Comparison of ENCODE assay signal across 9 mouse cellular contexts in the genomic region with DNA sequence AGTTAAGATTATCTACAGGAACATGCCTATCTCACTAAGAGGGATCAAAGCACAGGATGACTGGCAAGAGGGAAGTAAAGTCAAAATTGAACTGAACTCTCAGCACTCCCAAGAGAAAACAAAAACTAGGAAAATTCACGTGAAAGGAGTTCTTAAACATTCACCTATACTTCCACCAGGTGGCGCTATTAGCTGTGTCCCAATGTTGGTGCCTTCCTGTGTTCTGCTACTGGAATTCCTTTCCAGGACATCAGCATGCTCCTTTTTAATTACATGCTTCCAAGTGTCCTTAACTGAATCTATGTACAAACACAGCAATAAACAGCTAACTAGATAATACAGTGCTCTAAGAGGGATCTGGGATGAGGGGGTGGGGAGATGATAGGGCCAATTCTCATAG. TPM values are rescaled to one million over a fixed set of nuclear protein-coding genes. Genes with fewer than 3 reads are reported as not detected.
DNase-seq lines count a peak whose midpoint lies in the region; ATAC-seq and TF ChIP-seq lines count a peak whose summit lies in the region.
"Had no signal": no experiment of that assay in that cellular context is flagged by ENCODE, and none has a peak within 500 bp of the region (broad histone marks: within the 10 kb centered on the region; RNA-seq: fewer than 3 reads in every experiment).

No protein-coding gene starts in this region.

- intact Hi-C loops in gastrocnemius, adult 2 months (cut with DNase I) = loop anchor here (1.0 to 5.0 kb wide), 2 partner anchors 122 to 397 kb away; no protein-coding TSS in a partner anchor

- no peaks in the 10 kb centered on the region for H3K9me3 ChIP-seq in kidney, embryonic 16.5 days (ENCODE audit: low read length)
- 0 out of 2 replicates have a peak, but pooled peaks cover 1% of the 10 kb centered on the region for H3K9me3 ChIP-seq in ES-E14 (ENCODE audit: control insufficient read depth, insufficient read depth, low read depth, low read length)
- H3K9me3 ChIP-seq in lung, embryonic 16.5 days (ENCODE audit: control insufficient read depth, low read length) = no peaks in the 10 kb centered on the region
- H3K9me3 ChIP-seq: limb, embryonic 15.5 days had no signal

- WGBS in kidney, embryonic 16.5 days = 3% methylated on average over 2 of the region's 2 CpGs
- WGBS in lung, embryonic 16.5 days = 7% methylated on average over 2 of the region's 2 CpGs

- no peak overlapping the region for H3K4me3 ChIP-seq in kidney, embryonic 16.5 days (ENCODE audit: low read length)
- no peak overlapping the region for H3K4me3 ChIP-seq in ES-E14 (ENCODE audit: insufficient read depth in 1 of 2, low read depth in 1 of 2, low read length in 2 of 2, poor library complexity in 1 of 2, severe bottlenecking in 1 of 2)
- no peak overlapping the region for H3K4me3 ChIP-seq in gastrocnemius, adult 2 months
- H3K4me3 ChIP-seq in lung, embryonic 16.5 days (ENCODE audit: low read length) = no peak overlapping the region
- H3K4me3 ChIP-seq: limb, embryonic 15.5 days had no signal

- H3K9ac ChIP-seq in kidney, embryonic 16.5 days (replicated peaks; ENCODE audit: low read length) = no peak overlapping the region
- H3K9ac ChIP-seq in ES-E14 (ENCODE audit: insufficient read depth, low read depth, low read length, poor library complexity, severe bottlenecking) = no peak overlapping the region; the same call in 1 of the 2 replicates
- H3K9ac ChIP-seq in lung, embryonic 16.5 days (ENCODE audit: low read length) = no peak overlapping the region
- H3K9ac ChIP-seq: limb, embryonic 15.5 days had no signal

- no peaks in the 10 kb centered on the region for H3K36me3 ChIP-seq in kidney, embryonic 16.5 days (ENCODE audit: insufficient read depth, low read length)
- H3K36me3 ChIP-seq in ES-E14 (ENCODE audit: control insufficient read depth, insufficient read depth, low read length, poor library complexity, severe bottlenecking) = no peaks in the 10 kb centered on the region
- no peaks in the 10 kb centered on the region for H3K36me3 ChIP-seq in lung, embryonic 16.5 days (ENCODE audit: control insufficient read depth, insufficient read depth, low read length)
- H3K36me3 ChIP-seq: limb, embryonic 15.5 days had no signal

- peak; percentile 84 for TF ChIP-seq CTCF in gastrocnemius, adult 2 months (IDR thresholded peaks at IDR 0.05)

- no peaks in the 10 kb centered on the region for H3K4me1 ChIP-seq in kidney, embryonic 16.5 days (ENCODE audit: insufficient read depth, low read length)
- no peaks in the 10 kb centered on the region for H3K4me1 ChIP-seq in ES-E14 (ENCODE audit: control insufficient read depth in 2 of 2, insufficient read depth in 2 of 2, low read length in 2 of 2, poor library complexity in 1 of 2)
- H3K4me1 ChIP-seq in lung, embryonic 16.5 days (replicated peaks; ENCODE audit: control insufficient read depth, insufficient read depth, low read length) = no peaks in the 10 kb centered on the region
- H3K4me1 ChIP-seq: limb, embryonic 15.5 days had no signal

- in situ Hi-C loops in ES-E14 (cut with MboI; ENCODE audit: low sequenced_read_pairs in 2 of 2, unreplicated experiment in 2 of 2) = no loop called here

- H3K27me3 ChIP-seq in kidney, embryonic 16.5 days (ENCODE audit: insufficient read depth, low read length) = no peaks in the 10 kb centered on the region
- H3K27me3 ChIP-seq in lung, embryonic 16.5 days (ENCODE audit: control insufficient read depth, insufficient read depth, low read depth, low read length) = no peaks in the 10 kb centered on the region
- H3K27me3 ChIP-seq: limb, embryonic 15.5 days had no signal

- peak; percentile 30 for DNase-seq in kidney, adult 18-20 months
- DNase-seq in ES-E14 (ENCODE audit: low read depth, low spot score) = peak; percentile 61
- DNase-seq in cerebellum, adult 18-20 months = peak; percentile 66 to 72
- peak; percentile 40 for DNase-seq in gastrocnemius, adult 2 months
- peak; percentile 74 to 81 for DNase-seq in kidney, postnatal 36 days
- peak; percentile 61 for DNase-seq in testis, postnatal 10 days (ENCODE audit: low spot score)

- no peak overlapping the region for H3K4me2 ChIP-seq in kidney, embryonic 16.5 days (replicated peaks; ENCODE audit: low read depth, low read length)
- H3K4me2 ChIP-seq in lung, embryonic 16.5 days (ENCODE audit: low read depth, low read length) = no peak overlapping the region
- H3K4me2 ChIP-seq: limb, embryonic 15.5 days had no signal

- ATAC-seq in kidney, embryonic 16.5 days (ENCODE audit: low FRiP score, low TSS enrichment) = no peak; the same call in 1 of the 2 replicates
- ATAC-seq in lung, embryonic 16.5 days (ENCODE audit: low read depth) = peak; percentile 28; the same call in 1 of the 2 replicates

- no peak overlapping the region for H3K27ac ChIP-seq in kidney, embryonic 16.5 days (ENCODE audit: low read length)
- no peak overlapping the region for H3K27ac ChIP-seq in ES-E14 (ENCODE audit: insufficient read depth, low read depth, low read length, poor library complexity, severe bottlenecking)
- peak overlapping the region; percentile 56 for H3K27ac ChIP-seq in gastrocnemius, adult 2 months
- no peak overlapping the region for H3K27ac ChIP-seq in lung, embryonic 16.5 days (ENCODE audit: low read length)
- H3K27ac ChIP-seq: limb, embryonic 15.5 days had no signal

TF ChIP-seq in ES-E14, 5 proteins besides CTCF, POLR2A, EP300 and RAD21:
- TF ChIP-seq ZNF384 (IDR thresholded peaks at IDR 0.05; ENCODE audit: low read depth, low read length) (no peak), ZC3H11A (IDR thresholded peaks at IDR 0.05; ENCODE audit: borderline replicate concordance, low read depth, low read length) (peak; percentile 53; the same call in 1 of the 2 replicates)

RNA-seq across cellular contexts. Expression of a gene that starts 25.3 kb away (rescaled TPM):
- polyA plus RNA-seq in kidney, embryonic 16.5 days (2015; fragmentation: Nextera tagmentation; extraction: Ambion mirVana) = 79.2 and 81.6 TPM in 2 replicates
- 11.2 and 15.8 TPM in 2 replicates for total RNA-seq in ES-E14 (2012; rRNA removed)
- 10 to 100 TPM; 26.0 to 37.4 TPM for total RNA-seq in gastrocnemius, adult 2 months (2021)
- 87.8 and 88.3 TPM in 2 replicates for polyA plus RNA-seq in lung, embryonic 16.5 days (2015; fragmentation: Nextera tagmentation; extraction: Ambion mirVana)

RNA-seq across cellular contexts. Expression of a gene that starts 34.0 kb away (rescaled TPM):
- polyA plus RNA-seq in kidney, embryonic 16.5 days (2015; fragmentation: Nextera tagmentation; extraction: Ambion mirVana) = 0.75 and 1.1 TPM in 2 replicates
- 3.3 and 3.7 TPM in 2 replicates for total RNA-seq in ES-E14 (2012; rRNA removed)
- total RNA-seq in gastrocnemius, adult 2 months (2021) = 1 to 10 TPM; 1.3 to 1.9 TPM
- 1.5 TPM in 2 replicates for polyA plus RNA-seq in lung, embryonic 16.5 days (2015; fragmentation: Nextera tagmentation; extraction: Ambion mirVana)

RNA-seq across cellular contexts. Expression of a gene that starts 50.3 kb away (rescaled TPM):
- polyA plus RNA-seq in kidney, embryonic 16.5 days (2015; fragmentation: Nextera tagmentation; extraction: Ambion mirVana) = 5.6 and 6.0 TPM in 2 replicates
- 0.90 and 2.1 TPM in 2 replicates for total RNA-seq in ES-E14 (2012; rRNA removed)
- 1 to 10 TPM in 1 of 2 experiments, under 1 TPM in 1; 0.51 to 1.3 TPM for total RNA-seq in gastrocnemius, adult 2 months (2021)
- 9.7 and 9.8 TPM in 2 replicates for polyA plus RNA-seq in lung, embryonic 16.5 days (2015; fragmentation: Nextera tagmentation; extraction: Ambion mirVana)
